Mouse (Mus musculus) hindlimb bud, embryonic 11.5 days (tissue): Measurements from ENCODE around the gene Fam185a.

Source experiments
- DNase-seq: peaks from one replicate; pipeline ENCODE4 v3.0.0-alpha.2; 2012; ENCODE audit warnings: low read depth, low spot score; ENCODE audit errors: extremely low spot score

The Fam185a gene

GRCm38 (mm10) chr5:21424614-21425602, at the start of gene Fam185a, which contains the start of gene Ccdc146:
Gene Fam185a (plus strand): TSS chr5:21424958.
Gene Ccdc146 (minus strand): TSS chr5:21424677.
- peak; percentile 97 for DNase-seq

GRCm38 (mm10) chr5:21376935-21377334, 47.8 kb upstream of the Fam185a start:
- DNase-seq, result no peak

- DNase-seq, result no peak
These were observed 46.4 kb upstream of the Fam185a start for GRCm38 (mm10) chr5:21378397-21378796.

GRCm38 (mm10) chr5:21381986-21382385, 42.8 kb upstream of the Fam185a start:
- no peak for DNase-seq

GRCm38 (mm10) chr5:21382678-21383077, 42.1 kb upstream of the Fam185a start:
- DNase-seq, result no peak

GRCm38 (mm10) chr5:21383392-21384251, 41.1 kb upstream of the Fam185a start:
- no peak for DNase-seq

- no peak for DNase-seq
These were observed 40.4 kb upstream of the Fam185a start for GRCm38 (mm10) chr5:21384252-21384960.

GRCm38 (mm10) chr5:21384976-21385375, 39.8 kb upstream of the Fam185a start:
- no peak for DNase-seq

- DNase-seq, result no peak
These were observed 38.3 kb upstream of the Fam185a start for GRCm38 (mm10) chr5:21386432-21386831.

GRCm38 (mm10) chr5:21387340-21387739, 37.4 kb upstream of the Fam185a start:
- no peak for DNase-seq

- DNase-seq, result no peak
These were observed 35.9 kb upstream of the Fam185a start for GRCm38 (mm10) chr5:21388855-21389254.

- no peak for DNase-seq
These were observed 33.0 kb upstream of the Fam185a start for GRCm38 (mm10) chr5:21391616-21392384.

- DNase-seq, result no peak
These were observed 30.2 kb upstream of the Fam185a start for GRCm38 (mm10) chr5:21394562-21394961.

GRCm38 (mm10) chr5:21395205-21395840, 29.4 kb upstream of the Fam185a start:
- no peak for DNase-seq

- no peak for DNase-seq
These were observed 13.5 kb upstream of the Fam185a start for GRCm38 (mm10) chr5:21411261-21411666.

GRCm38 (mm10) chr5:21412056-21412455, 12.7 kb upstream of the Fam185a start:
- DNase-seq, result no peak

GRCm38 (mm10) chr5:21413322-21413721, 11.4 kb upstream of the Fam185a start:
- DNase-seq, result no peak

- DNase-seq, result no peak
These were observed 10.5 kb upstream of the Fam185a start for GRCm38 (mm10) chr5:21414116-21414820.

- DNase-seq, result no peak
These were observed 6.1 kb upstream of the Fam185a start for GRCm38 (mm10) chr5:21418613-21419012.
